Mouse (Mus musculus) liver, adult 2 months (tissue): ENCODE data around the gene Ifna5. TPM values are rescaled to one million over a fixed set of nuclear protein-coding genes. Genes with fewer than 3 reads are reported as not detected.
"Not testable (repeated sequence)": the region's sequence is repeated elsewhere in the genome, so short reads cannot be mapped to it uniquely, and the experiment has no call there.

Source experiments
- DNase-seq: peaks from one replicate; pipeline ENCODE4 v3.0.0-alpha.2; 2011; ENCODE audit warnings: low read depth, low spot score; ENCODE audit errors: extremely low read depth
- H3K27ac ChIP-seq: fragments of 200-500 bp; replicated peaks from 2 replicates; pipeline ENCODE4 v1.5.1; 2012; ENCODE audit warnings: low read depth, mild to moderate bottlenecking, control low read depth, inconsistent platforms, low read length; ENCODE audit not compliant: insufficient read depth
- H3K27me3 ChIP-seq: fragments of 200-500 bp; 2 replicates; pipeline ENCODE4 v1.6.1; 2012; ENCODE audit warnings: mild to moderate bottlenecking, moderate library complexity, low read length, inconsistent platforms; ENCODE audit not compliant: control insufficient read depth, insufficient read depth
- H3K36me3 ChIP-seq: fragments of 200-500 bp; 2 replicates; pipeline ENCODE4 v1.6.1; 2012; ENCODE audit warnings: low read length, inconsistent platforms; ENCODE audit not compliant: control insufficient read depth, insufficient read depth
- H3K4me1 ChIP-seq: fragments of 200-500 bp; 2 replicates; pipeline ENCODE4 v1.6.1; 2011; ENCODE audit warnings: low read length; ENCODE audit not compliant: control insufficient read depth, insufficient read depth
- H3K4me3 ChIP-seq: fragments of 200-500 bp; 2 replicates; pipeline ENCODE4 v1.5.1; 2011; ENCODE audit warnings: low read depth, mild to moderate bottlenecking, control low read depth, low read length, moderate library complexity; ENCODE audit not compliant: insufficient read depth
- H3K79me2 ChIP-seq: fragments of 200-500 bp; 2 replicates; pipeline ENCODE4 v1.6.1; 2012; ENCODE audit warnings: inconsistent platforms, mild to moderate bottlenecking, low read length, moderate library complexity; ENCODE audit not compliant: control insufficient read depth, insufficient read depth
- H3K9ac ChIP-seq: fragments of 200-500 bp; 2 replicates; pipeline ENCODE4 v1.6.1; 2012; ENCODE audit warnings: low read depth, mild to moderate bottlenecking, control low read depth, inconsistent platforms, low read length
- CTCF ChIP-seq: fragments of 200-500 bp; IDR thresholded peaks from 2 replicates; pipeline ENCODE4 v1.5.1; 2011; ENCODE audit warnings: low read depth, low read length, control low read depth
- POLR2A ChIP-seq: fragments of 200-500 bp; IDR thresholded peaks from 2 replicates; pipeline ENCODE4 v1.6.1; 2011; ENCODE audit warnings: low read length, control low read depth; ENCODE audit not compliant: insufficient read depth; ENCODE audit errors: extremely low read depth
- WGBS: fragments of 180-500 bp; shearing (Covaris S2); methylation state at CpG from one replicate; pipeline ENCODE4 v1.1.7; 2018; 5-methylcytosine and 5-hydroxymethylcytosine counted together
- polyA plus RNA-seq: library from polyadenylated mRNA; depleted of rRNA; stranded (reverse); fragments of >200 nt; gene quantifications from 2 replicates; pipeline ENCODE4 v1.2.3, GENCODE M21; 2012
- total RNA-seq: library from RNA; depleted of rRNA; stranded (reverse); fragments of >200 nt; gene quantifications from 2 replicates; pipeline ENCODE4 v1.2.3, GENCODE M21; 2014

The Ifna5 gene
- total and polyA plus RNA-seq, 2 experiments = not detected

GRCm38 (mm10) chr4:88815928-88816327 lies 19.4 kb upstream of the Ifna5 start, which contains the start of gene Ifna7:
Gene Ifna7 (plus strand): TSS chr4:88816228.
- H3K79me2 ChIP-seq = no peaks in the 10 kb centered on the region
- H3K27ac ChIP-seq = no peak within 1 kb of the TSS
- no peaks in the 10 kb centered on the region for H3K36me3 ChIP-seq
- no peak for DNase-seq
- no peaks in the 10 kb centered on the region for H3K4me1 ChIP-seq
- H3K9ac ChIP-seq = no peak within 1 kb of the TSS
- TF ChIP-seq CTCF (no peak), POLR2A (no peak)
- H3K27me3 ChIP-seq = no peaks in the 10 kb centered on the region
- H3K4me3 ChIP-seq = no peak within 1 kb of the TSS
- 48% methylated on average over 3 of the region's 3 CpGs for WGBS

DNA sequence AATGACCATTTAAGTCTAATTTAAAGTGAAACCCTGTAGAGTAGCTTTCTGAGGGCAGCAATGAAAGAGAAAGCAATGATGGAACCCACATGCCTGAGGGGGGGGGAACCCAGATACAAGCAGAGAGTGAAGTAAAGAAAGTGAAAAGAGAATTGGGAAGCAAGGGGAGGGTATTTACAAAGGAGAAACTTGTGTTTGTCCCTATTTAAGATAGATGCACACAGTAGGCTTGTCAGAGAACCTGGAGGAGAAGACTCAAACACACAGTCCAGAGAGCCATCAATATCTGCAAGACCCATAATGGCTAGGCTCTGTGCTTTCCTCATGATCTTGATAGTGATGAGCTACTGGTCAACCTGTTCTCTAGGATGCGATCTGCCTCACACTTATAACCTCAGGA lies 15.7 kb upstream of the Ifna5 start, which contains the start of gene Ifna11:
Gene Ifna11 (plus strand): TSS at position 301 of the 400 bp plus-strand sequence.
- Histone ChIP-seq H3K4me1 (no peaks in the 10 kb centered on the region), H3K79me2 (no peaks in the 10 kb centered on the region), H3K27me3 (no peaks in the 10 kb centered on the region), H3K36me3 (no peaks in the 10 kb centered on the region), H3K9ac (no peak within 1 kb of the TSS), H3K4me3 (no peak within 1 kb of the TSS), H3K27ac (no peak within 1 kb of the TSS)
- TF ChIP-seq CTCF = no peak
- no peak for TF ChIP-seq POLR2A
- DNase-seq = no peak
- WGBS = 79% methylated on average over 1 of the region's 1 CpGs

- 25% methylated on average over 4 of the region's 4 CpGs for WGBS
- no peak overlapping the region for H3K4me3 ChIP-seq
- no peak for DNase-seq
- TF ChIP-seq POLR2A (no peak), CTCF (no peak; the same call in 1 of the 2 replicates)
- H3K27me3 ChIP-seq = no peaks in the 10 kb centered on the region
- H3K4me1 ChIP-seq = no peaks in the 10 kb centered on the region
- no peak overlapping the region for H3K27ac ChIP-seq
- no peaks in the 10 kb centered on the region for H3K79me2 ChIP-seq
- H3K9ac ChIP-seq = no peak overlapping the region
- no peaks in the 10 kb centered on the region for H3K36me3 ChIP-seq
These were observed 12.3 kb upstream of the Ifna5 start for GRCm38 (mm10) chr4:88822995-88823394.

GRCm38 (mm10) chr4:88827116-88827515 lies 8.2 kb upstream of the Ifna5 start, which contains the start of gene Ifna6:
Gene Ifna6 (plus strand): TSS chr4:88827416.
- not testable (repeated sequence) for H3K4me3 ChIP-seq, H3K79me2 ChIP-seq, H3K9ac ChIP-seq, H3K27me3 ChIP-seq, DNase-seq, H3K4me1 ChIP-seq, H3K36me3 ChIP-seq, H3K27ac ChIP-seq

GRCm38 (mm10) chr4:88830523-88830922 lies 4.8 kb upstream of the Ifna5 start:
- no peaks in the 10 kb centered on the region for H3K4me1 ChIP-seq
- TF ChIP-seq POLR2A (no peak), CTCF (0 out of 2 replicates have a peak, but pooled peaks have one; percentile 31)
- WGBS = 31% methylated on average over 4 of the region's 4 CpGs
- no peaks in the 10 kb centered on the region for H3K27me3 ChIP-seq
- no peak overlapping the region for H3K27ac ChIP-seq
- no peaks in the 10 kb centered on the region for H3K36me3 ChIP-seq
- H3K4me3 ChIP-seq = no peak overlapping the region
- peak; percentile 8 for DNase-seq
- no peak overlapping the region for H3K9ac ChIP-seq
- H3K79me2 ChIP-seq = no peaks in the 10 kb centered on the region

DNA sequence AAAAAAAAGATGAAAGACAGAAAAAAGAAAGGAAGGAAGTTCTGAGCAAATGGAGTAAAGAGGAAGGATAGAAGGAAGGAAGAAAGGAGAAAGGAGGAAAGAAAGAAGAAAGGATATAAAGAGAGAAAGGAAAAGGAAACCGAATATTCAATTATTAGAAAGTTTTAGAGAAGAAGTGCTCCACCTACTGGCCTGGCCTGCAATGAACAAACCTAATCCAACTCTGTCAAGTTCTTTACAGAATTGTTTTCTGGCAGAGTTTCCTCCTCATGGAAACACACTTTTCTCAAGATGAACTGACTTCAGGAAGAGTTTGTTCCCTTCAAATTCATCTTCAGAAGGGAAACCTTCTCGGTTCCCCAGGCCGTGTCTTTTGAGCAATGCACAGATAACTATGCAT lies 3.5 kb downstream of the Ifna5 start:
- Histone ChIP-seq H3K4me1 (no peaks in the 10 kb centered on the region), H3K27me3 (no peaks in the 10 kb centered on the region), H3K36me3 (no peaks in the 10 kb centered on the region), H3K27ac (no peak overlapping the region), H3K4me3 (no peak overlapping the region), H3K79me2 (no peaks in the 10 kb centered on the region), H3K9ac (no peak overlapping the region)
- no peak for TF ChIP-seq CTCF
- no peak for TF ChIP-seq POLR2A
- WGBS = 38% methylated on average over 3 of the region's 3 CpGs
- DNase-seq = peak; percentile 7
